ENCODE assay signal across 7 mouse cellular contexts in the genomic region with DNA sequence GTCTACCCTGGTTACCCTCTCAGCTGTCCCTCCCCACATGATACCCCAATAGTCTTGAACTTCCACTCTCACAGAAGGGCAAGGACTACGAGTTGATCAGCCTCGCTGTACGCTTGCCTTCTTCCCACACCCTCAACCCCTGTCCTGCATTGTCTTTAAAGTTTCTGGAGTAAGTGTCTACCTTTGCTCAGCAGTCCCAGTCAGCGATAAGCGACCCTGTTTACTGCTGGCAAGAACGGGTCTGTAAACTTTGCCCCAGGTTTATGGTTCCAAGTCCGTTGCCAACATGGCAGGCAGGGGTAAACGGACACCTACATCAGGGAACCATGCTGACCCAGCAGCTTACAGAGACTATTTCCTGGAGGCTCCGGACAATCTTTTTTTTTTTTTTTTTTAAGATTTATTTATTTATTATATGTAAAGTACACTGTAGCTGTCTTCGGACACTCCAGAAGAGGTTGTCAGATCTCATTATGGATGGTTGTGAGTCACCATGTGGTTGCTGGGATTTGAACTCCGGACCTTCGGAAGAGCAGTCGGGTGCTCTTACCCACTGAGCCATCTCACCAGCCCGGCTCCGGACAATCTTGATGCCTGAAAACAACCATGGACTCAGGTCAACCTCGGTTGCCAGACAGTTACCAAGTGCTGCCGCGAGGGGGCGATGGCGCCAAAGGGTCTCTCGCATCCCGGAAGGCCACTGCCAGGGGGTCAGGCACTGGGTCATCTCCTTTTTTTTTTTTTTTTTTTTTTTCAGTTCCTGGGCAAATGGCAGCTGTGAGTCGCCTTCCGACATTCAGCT. TPM values are rescaled to one million over a fixed set of nuclear protein-coding genes. Genes with fewer than 3 reads are reported as not detected.
A peak's percentile ranks its signal among the peaks of the same experiment; 100 is the strongest.
DNase-seq lines count a peak whose midpoint lies in the region; ATAC-seq and TF ChIP-seq lines count a peak whose summit lies in the region.

No protein-coding gene starts in this region.

- no peak overlapping the region for H3K27ac ChIP-seq in heart, adult 2 months
- no peak overlapping the region for H3K27ac ChIP-seq in limb, embryonic 12.5 days
- H3K27ac ChIP-seq in midbrain, embryonic 14.5 days (replicated peaks; ENCODE audit: low read depth, low read length), result no peak overlapping the region

- intact Hi-C loops in heart, adult 2 months (cut with DNase I), result loop anchor here (1.0 to 10.0 kb wide), 3 partner anchors 53 to 239 kb away; a partner anchor contains a TSS

- 9% methylated on average over 24 of the region's 24 CpGs for WGBS in heart, adult 2 months
- WGBS in limb, embryonic 12.5 days, result 8% methylated on average over 24 of the region's 24 CpGs
- WGBS in midbrain, embryonic 14.5 days, result 14% methylated on average over 24 of the region's 24 CpGs

- no peaks in the 10 kb centered on the region for H3K36me3 ChIP-seq in heart, adult 2 months (ENCODE audit: control insufficient read depth, insufficient read depth, low read length)
- no peaks in the 10 kb centered on the region for H3K36me3 ChIP-seq in limb, embryonic 12.5 days
- no peaks in the 10 kb centered on the region for H3K36me3 ChIP-seq in midbrain, embryonic 14.5 days (ENCODE audit: control insufficient read depth, insufficient read depth, low read length)

- H3K9me3 ChIP-seq in limb, embryonic 12.5 days, result no peaks in the 10 kb centered on the region
- no peaks in the 10 kb centered on the region for H3K9me3 ChIP-seq in midbrain, embryonic 14.5 days (ENCODE audit: control insufficient read depth, low read length)

- H3K4me3 ChIP-seq in heart, adult 2 months, result no peak overlapping the region
- H3K4me3 ChIP-seq in limb, embryonic 12.5 days (replicated peaks), result no peak overlapping the region; the same call in 1 of the 2 replicates
- no peak overlapping the region for H3K4me3 ChIP-seq in midbrain, embryonic 14.5 days (replicated peaks; ENCODE audit: low read depth, low read length)

- H3K4me2 ChIP-seq in limb, embryonic 12.5 days, result peak overlapping the region; percentile 28
- H3K4me2 ChIP-seq in midbrain, embryonic 14.5 days (ENCODE audit: low read length), result peak overlapping the region; percentile 23

- no peaks in the 10 kb centered on the region for H3K79me2 ChIP-seq in heart, adult 2 months (replicated peaks; ENCODE audit: control insufficient read depth, insufficient read depth, low read length)

- no peaks in the 10 kb centered on the region for H3K27me3 ChIP-seq in heart, adult 2 months (ENCODE audit: control insufficient read depth, insufficient read depth, low read length)
- no peaks in the 10 kb centered on the region for H3K27me3 ChIP-seq in limb, embryonic 12.5 days
- H3K27me3 ChIP-seq in midbrain, embryonic 14.5 days (ENCODE audit: control insufficient read depth, insufficient read depth, low read length), result no peaks in the 10 kb centered on the region

- ATAC-seq in limb, embryonic 12.5 days (ENCODE audit: insufficient number of reproducible peaks, insufficient read depth, low FRiP score, low TSS enrichment, low read depth), result no peak
- ATAC-seq in midbrain, embryonic 14.5 days (ENCODE audit: low FRiP score, low TSS enrichment), result no peak; the same call in 1 of the 2 replicates

- no peak overlapping the region for H3K9ac ChIP-seq in heart, adult 2 months (ENCODE audit: low read depth, low read length)
- no peak overlapping the region for H3K9ac ChIP-seq in limb, embryonic 12.5 days (replicated peaks)
- no peak overlapping the region for H3K9ac ChIP-seq in midbrain, embryonic 14.5 days (replicated peaks; ENCODE audit: low read length)

- TF ChIP-seq POLR2A in heart, adult 2 months (IDR thresholded peaks at IDR 0.05; ENCODE audit: insufficient read depth, low read depth, low read length), result no peak

- H3K4me1 ChIP-seq in heart, adult 2 months (ENCODE audit: control insufficient read depth, insufficient read depth, low read length), result no peaks in the 10 kb centered on the region
- no peaks in the 10 kb centered on the region; the same call in 1 of the 2 replicates for H3K4me1 ChIP-seq in limb, embryonic 12.5 days (replicated peaks)
- H3K4me1 ChIP-seq in midbrain, embryonic 14.5 days (ENCODE audit: control insufficient read depth, insufficient read depth, low read length), result peaks cover 14% of the 10 kb centered on the region; the same call in 1 of the 2 replicates

- DNase-seq in adrenal gland, postnatal 10 days, result peak; percentile 91
- DNase-seq in embryo, embryonic 9.5 days (ENCODE audit: extremely low spot score), result peak; percentile 94
- DNase-seq in heart, adult 2 months, result peak; percentile 79 to 88
- peak; percentile 86 for DNase-seq in kidney, adult 18-20 months
- peak; percentile 84 for DNase-seq in midbrain, embryonic 14.5 days
- peak; percentile 16 for DNase-seq in spleen, adult 12 weeks (ENCODE audit: low spot score)

- TF ChIP-seq EP300 in heart, adult 2 months (IDR thresholded peaks at IDR 0.05; ENCODE audit: insufficient read depth, low read depth, low read length), result 0 out of 2 replicates have a peak, but pooled peaks have one; percentile 31

- peak; percentile 88 for TF ChIP-seq CTCF in heart, adult 2 months (IDR thresholded peaks at IDR 0.05)

RNA-seq across cellular contexts. Expression of a gene that starts 43.4 kb away (rescaled TPM):
- 10 to 100 TPM; 20.4 to 23.5 TPM for total RNA-seq in adrenal gland, postnatal 10 days (2021)
- total RNA-seq in heart, adult 2 months (2021), result 10 to 100 TPM; 10.6 to 11.1 TPM
- 6.7 and 10.2 TPM in 2 replicates for polyA plus RNA-seq in heart, adult 2 months (2012; rRNA removed)
- polyA plus RNA-seq in limb, embryonic 12.5 days (2016; fragmentation: Nextera tagmentation; extraction: Ambion mirVana), result 17.6 and 18.1 TPM in 2 replicates
- polyA plus RNA-seq in midbrain, embryonic 14.5 days (2014; fragmentation: Nextera tagmentation; extraction: Ambion mirVana), result 16.2 and 18.6 TPM in 2 replicates

RNA-seq across cellular contexts. Expression of a gene that starts 48.8 kb away (rescaled TPM):
- 10 to 100 TPM; 16.3 to 18.1 TPM for total RNA-seq in adrenal gland, postnatal 10 days (2021)
- total RNA-seq in heart, adult 2 months (2021), result 1 to 10 TPM; 4.5 to 6.4 TPM
- polyA plus RNA-seq in heart, adult 2 months (2012; rRNA removed), result 3.0 and 4.9 TPM in 2 replicates
- 25.3 and 28.2 TPM in 2 replicates for polyA plus RNA-seq in limb, embryonic 12.5 days (2016; fragmentation: Nextera tagmentation; extraction: Ambion mirVana)
- polyA plus RNA-seq in midbrain, embryonic 14.5 days (2014; fragmentation: Nextera tagmentation; extraction: Ambion mirVana), result 13.1 and 15.6 TPM in 2 replicates

Comparison
In these comparisons a context has a peak if more than half of its experiments do, and no peak if none do; other contexts are left out.
1. DNase-seq: peak in every context shown above with its lines; median percentile 94 in embryo, embryonic 9.5 days; 91 in adrenal gland, postnatal 10 days; 86 in kidney, adult 18-20 months; 84 in midbrain, embryonic 14.5 days; 84 in heart, adult 2 months; 16 in spleen, adult 12 weeks.